Mouse (Mus musculus) small intestine, adult 2 months (tissue): ENCODE measurements at regions not wholly inside any gene's neighbourhood (a gene's known extent, or its start where the extent isn't known, plus 50 kb on each side); places are given as distances from the start of the nearest gene placed in this dataset.

Experiments used
- CTCF ChIP-seq: fragments of 200-500 bp; IDR thresholded peaks from 2 replicates; pipeline ENCODE4 v1.5.1; 2012; ENCODE audit warnings: low read depth, mild to moderate bottlenecking, control low read depth, inconsistent platforms, low read length, moderate library complexity, mixed read lengths; ENCODE audit not compliant: insufficient replicate concordance, insufficient read length; ENCODE audit errors: extremely low read depth
- POLR2A ChIP-seq: fragments of 200-500 bp; IDR thresholded peaks from 2 replicates; pipeline ENCODE4 v1.6.1; 2012; ENCODE audit warnings: low read depth, mild to moderate bottlenecking, control low read depth, inconsistent platforms, low read length, moderate library complexity

- no peak for TF ChIP-seq POLR2A
- TF ChIP-seq CTCF = no peak
Measured at GRCm38 (mm10) chr7:69865801-69866200, 500.7 kb downstream of the Nr2f2 start.
